Mouse (Mus musculus) thymus, postnatal 25 days (tissue): ENCODE results near the gene Sox18.

Experiments
- DNase-seq: peaks from one replicate; pipeline ENCODE4 v3.0.0; 2022

Sox18 gene

GRCm38 (mm10) chr2:181679951-181680715 is 8.7 kb upstream of the Sox18 start, which contains the start of gene Tcea2:
Tcea2 (plus strand) TSS chr2:181680310.
- DNase-seq: peak; percentile 70

- peak; percentile 81 for DNase-seq
These were observed 7.3 kb upstream of the Sox18 start for GRCm38 (mm10) chr2:181678780-181679179.

- DNase-seq: no peak
These were observed 6.3 kb upstream of the Sox18 start for GRCm38 (mm10) chr2:181677755-181678098.

GRCm38 (mm10) chr2:181677096-181677754 is 5.8 kb upstream of the Sox18 start:
- DNase-seq: no peak

GRCm38 (mm10) chr2:181676424-181676823 is 5.0 kb upstream of the Sox18 start:
- DNase-seq: no peak

- no peak for DNase-seq
These were observed 4.0 kb upstream of the Sox18 start for GRCm38 (mm10) chr2:181675454-181675853.

- no peak for DNase-seq
These were observed 3.5 kb upstream of the Sox18 start for GRCm38 (mm10) chr2:181674934-181675333.

- DNase-seq: no peak
These were observed 2.1 kb upstream of the Sox18 start for GRCm38 (mm10) chr2:181673501-181673900.

- DNase-seq: no peak
These were observed 544 bp upstream of the Sox18 start for GRCm38 (mm10) chr2:181671984-181672383.

GRCm38 (mm10) chr2:181670913-181671311 is 528 bp downstream of the Sox18 start:
- no peak for DNase-seq

GRCm38 (mm10) chr2:181670285-181670912 is 1.0 kb downstream of the Sox18 start:
- no peak for DNase-seq

GRCm38 (mm10) chr2:181663298-181663630 is 8.2 kb downstream of the Sox18 start:
- DNase-seq: no peak

GRCm38 (mm10) chr2:181662620-181663297 is 8.7 kb downstream of the Sox18 start:
- DNase-seq: no peak

GRCm38 (mm10) chr2:181659609-181660055 is 11.8 kb downstream of the Sox18 start:
- DNase-seq: peak; percentile 79

GRCm38 (mm10) chr2:181658930-181659555 is 12.4 kb downstream of the Sox18 start:
- DNase-seq: peak; percentile 61

GRCm38 (mm10) chr2:181658528-181658927 is 12.9 kb downstream of the Sox18 start:
- no peak for DNase-seq

- no peak for DNase-seq
These were observed 14.0 kb downstream of the Sox18 start for GRCm38 (mm10) chr2:181657441-181657840.

GRCm38 (mm10) chr2:181656734-181657133 is 14.7 kb downstream of the Sox18 start, which contains the start of gene Gm29797:
Gm29797 (plus strand) TSS chr2:181657034.
- DNase-seq: no peak

GRCm38 (mm10) chr2:181653523-181653922 is 17.9 kb downstream of the Sox18 start:
- DNase-seq: no peak

- no peak for DNase-seq
These were observed 18.4 kb downstream of the Sox18 start for GRCm38 (mm10) chr2:181653065-181653464.

GRCm38 (mm10) chr2:181648926-181649325 is 22.5 kb downstream of the Sox18 start:
- DNase-seq: no peak

- no peak for DNase-seq
These were observed 24.6 kb downstream of the Sox18 start for GRCm38 (mm10) chr2:181646626-181647472.
